Mouse (Mus musculus): Measurements from ENCODE around the gene Ddx47. TPM values are rescaled to one million over a fixed set of nuclear protein-coding genes. Genes with fewer than 3 reads are reported as not detected.

The Ddx47 gene
- polyA plus RNA-seq, 1 experiment from 2014 or later, result 126 TPM

DNA sequence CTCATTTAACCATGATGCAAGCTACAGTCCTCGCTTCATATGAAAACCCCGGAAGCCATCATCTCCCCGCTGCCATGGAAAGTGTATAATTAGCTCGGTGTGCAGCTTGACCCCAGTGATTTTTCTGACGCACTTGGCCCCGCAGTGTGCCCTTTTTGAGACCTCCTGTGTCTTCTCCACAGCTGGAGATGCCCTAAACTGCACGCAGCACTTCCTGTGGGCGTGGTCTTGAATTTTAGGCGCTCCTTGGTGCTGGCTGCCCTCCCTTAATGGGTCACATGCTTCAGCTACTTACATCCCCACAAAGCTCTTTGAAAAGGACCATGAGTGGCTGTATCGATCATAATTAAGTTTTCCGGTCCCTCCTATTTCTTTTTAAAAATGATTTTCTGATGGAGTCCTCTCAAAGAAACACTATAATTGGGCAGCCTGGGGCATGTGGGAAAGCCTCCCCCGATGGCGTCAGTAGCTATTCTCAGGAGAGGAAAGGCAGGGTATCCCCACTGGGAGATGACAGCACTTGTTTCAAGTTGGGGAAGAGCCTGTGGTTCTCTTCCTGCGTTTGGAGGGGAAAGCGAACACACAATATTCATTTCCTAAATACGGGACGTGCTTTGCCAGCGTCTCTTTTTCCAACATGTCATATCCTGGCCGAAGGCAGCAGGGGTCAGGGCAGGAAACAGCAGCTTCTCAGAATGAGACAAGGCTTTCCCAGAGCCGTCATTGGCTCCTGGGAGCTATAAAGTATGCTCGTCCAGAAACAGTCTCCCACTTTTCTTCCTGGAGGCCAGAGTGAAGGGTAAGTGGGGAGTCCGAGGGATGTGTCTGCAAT, 30.0 kb upstream of the Ddx47 start, which contains the start of gene Apold1:
Gene Apold1 (plus strand): TSS at position 488 of the 832 bp plus-strand sequence.
- Histone ChIP-seq H3K9ac (replicated peaks; ENCODE audit: low read length) (no peak within 1 kb of the TSS), H3K27me3 (ENCODE audit: insufficient read depth, low read length) (no peaks in the 10 kb centered on the region; the same call in 1 of the 2 replicates), H3K4me2 (replicated peaks; ENCODE audit: low read depth, low read length) (peak within 1 kb of the TSS; percentile 90), H3K9me3 (ENCODE audit: low read length) (no peaks in the 10 kb centered on the region), H3K27ac (ENCODE audit: low read length) (peak within 1 kb of the TSS; percentile 65), H3K4me3 (ENCODE audit: low read length) (peak within 1 kb of the TSS; percentile 3), H3K36me3 (ENCODE audit: insufficient read depth, low read length) (no peaks in the 10 kb centered on the region), H3K4me1 (ENCODE audit: insufficient read depth, low read length) (peaks cover 14% of the 10 kb centered on the region)
- WGBS, result 47% methylated on average over 22 of the region's 22 CpGs
- no peak for ATAC-seq (ENCODE audit: low FRiP score, low TSS enrichment)

DNA sequence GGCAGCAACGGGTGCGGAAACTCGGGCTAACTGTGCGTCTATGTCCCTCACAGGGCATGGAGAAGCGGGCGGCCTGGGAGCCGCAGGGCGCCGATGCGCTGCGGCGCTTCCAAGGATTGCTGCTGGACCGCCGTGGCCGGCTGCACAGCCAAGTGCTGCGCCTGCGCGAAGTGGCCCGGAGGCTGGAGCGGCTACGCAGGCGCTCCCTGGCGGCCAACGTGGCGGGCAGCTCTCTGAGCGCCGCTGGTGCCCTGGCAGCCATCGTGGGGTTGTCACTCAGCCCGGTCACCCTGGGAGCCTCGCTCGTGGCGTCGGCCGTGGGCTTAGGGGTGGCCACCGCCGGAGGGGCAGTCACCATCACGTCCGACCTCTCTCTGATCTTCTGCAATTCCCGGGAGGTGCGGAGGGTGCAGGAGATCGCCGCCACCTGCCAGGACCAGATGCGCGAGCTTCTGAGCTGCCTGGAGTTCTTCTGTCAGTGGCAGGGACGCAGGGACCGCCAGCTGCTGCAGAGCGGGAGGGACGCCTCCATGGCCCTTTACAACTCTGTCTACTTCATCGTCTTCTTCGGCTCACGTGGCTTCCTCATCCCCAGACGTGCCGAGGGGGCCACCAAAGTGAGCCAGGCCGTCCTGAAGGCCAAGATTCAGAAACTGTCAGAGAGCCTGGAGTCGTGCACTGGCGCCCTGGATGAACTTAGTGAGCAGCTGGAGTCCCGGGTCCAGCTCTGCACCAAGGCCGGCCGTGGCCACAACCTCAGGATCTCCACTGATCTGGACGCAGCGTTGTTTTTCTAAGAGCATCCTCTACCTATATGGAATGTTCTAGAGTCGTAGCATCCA, 27.7 kb upstream of the Ddx47 start:
- 2% methylated on average over 62 of the region's 62 CpGs for WGBS
- peak; percentile 94 for ATAC-seq (ENCODE audit: low FRiP score, low TSS enrichment)
- peak overlapping the region; percentile 79 for H3K27ac ChIP-seq (ENCODE audit: low read length)

DNA sequence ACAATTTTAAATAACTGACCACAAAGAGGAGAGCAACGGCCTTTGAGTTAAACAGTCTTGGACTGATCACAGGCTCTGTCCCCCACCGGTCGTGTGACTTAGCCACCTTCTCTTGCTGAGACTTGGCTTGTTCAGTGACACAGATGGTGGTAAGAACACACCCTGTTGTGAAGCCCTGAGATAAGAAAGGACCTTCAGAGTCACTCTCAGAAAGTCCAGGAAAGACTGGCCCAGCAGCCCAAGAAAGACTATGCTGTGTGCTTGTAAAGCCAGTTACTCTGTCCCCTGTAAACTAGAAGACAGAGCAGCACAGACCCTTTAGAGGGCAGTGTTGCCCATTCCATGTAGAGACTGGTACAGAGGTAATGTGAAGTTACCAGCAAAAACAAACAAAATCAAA, 26.7 kb upstream of the Ddx47 start:
- ATAC-seq (ENCODE audit: low FRiP score, low TSS enrichment), result no peak
- Histone ChIP-seq H3K27me3 (ENCODE audit: insufficient read depth, low read length) (no peaks in the 10 kb centered on the region; the same call in 1 of the 2 replicates), H3K9me3 (ENCODE audit: low read length) (no peaks in the 10 kb centered on the region), H3K4me2 (replicated peaks; ENCODE audit: low read depth, low read length) (peak overlapping the region; percentile 90; the same call in 1 of the 2 replicates), H3K27ac (ENCODE audit: low read length) (no peak overlapping the region), H3K4me1 (ENCODE audit: insufficient read depth, low read length) (peaks cover 14% of the 10 kb centered on the region), H3K36me3 (ENCODE audit: insufficient read depth, low read length) (no peaks in the 10 kb centered on the region), H3K4me3 (ENCODE audit: low read length) (0 out of 2 replicates have a peak overlapping the region, but pooled peaks have one; percentile 66), H3K9ac (replicated peaks; ENCODE audit: low read length) (no peak overlapping the region)
- WGBS, result 67% methylated on average over 3 of the region's 3 CpGs

More for the DNA sequence above, 27.7 kb upstream of the Ddx47 start:
- peaks cover 14% of the 10 kb centered on the region for H3K4me1 ChIP-seq (ENCODE audit: insufficient read depth, low read length)
- no peaks in the 10 kb centered on the region for H3K9me3 ChIP-seq (ENCODE audit: low read length)
- no peaks in the 10 kb centered on the region; the same call in 1 of the 2 replicates for H3K27me3 ChIP-seq (ENCODE audit: insufficient read depth, low read length)
- H3K4me3 ChIP-seq (ENCODE audit: low read length), result peak overlapping the region; percentile 66
- H3K9ac ChIP-seq (replicated peaks; ENCODE audit: low read length), result peak overlapping the region; percentile 74
- H3K4me2 ChIP-seq (replicated peaks; ENCODE audit: low read depth, low read length), result peak overlapping the region; percentile 90
- no peaks in the 10 kb centered on the region for H3K36me3 ChIP-seq (ENCODE audit: insufficient read depth, low read length)

DNA sequence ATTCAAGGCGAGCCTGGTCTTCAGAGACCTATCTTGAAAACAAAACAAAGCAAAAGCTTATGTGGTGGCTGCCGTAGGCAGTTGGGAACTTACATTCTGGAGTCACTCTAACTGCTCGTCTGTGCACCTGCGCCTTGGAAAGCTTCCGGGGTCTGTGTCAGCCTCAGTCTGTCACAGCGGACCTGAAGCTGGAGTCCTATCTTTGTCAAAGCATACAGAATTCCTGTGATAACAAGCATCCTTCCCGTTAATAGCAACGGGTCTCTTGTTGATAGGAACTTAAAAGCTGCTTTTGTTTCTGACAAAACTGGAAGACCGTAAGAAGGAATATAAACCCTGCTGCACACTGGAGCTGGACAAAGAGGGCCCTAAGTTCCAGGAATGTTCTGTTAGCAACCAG, 23.0 kb upstream of the Ddx47 start:
- H3K4me3 ChIP-seq (ENCODE audit: low read length), result no peak overlapping the region
- H3K36me3 ChIP-seq (ENCODE audit: insufficient read depth, low read length), result no peaks in the 10 kb centered on the region
- no peaks in the 10 kb centered on the region for H3K9me3 ChIP-seq (ENCODE audit: low read length)
- no peak overlapping the region for H3K4me2 ChIP-seq (replicated peaks; ENCODE audit: low read depth, low read length)
- WGBS, result 85% methylated on average over 9 of the region's 9 CpGs
- no peak overlapping the region for H3K27ac ChIP-seq (ENCODE audit: low read length)
- peaks cover 10% of the 10 kb centered on the region for H3K4me1 ChIP-seq (ENCODE audit: insufficient read depth, low read length)
- H3K9ac ChIP-seq (replicated peaks; ENCODE audit: low read length), result no peak overlapping the region
- no peak for ATAC-seq (ENCODE audit: low FRiP score, low TSS enrichment)
- no peaks in the 10 kb centered on the region; the same call in 1 of the 2 replicates for H3K27me3 ChIP-seq (ENCODE audit: insufficient read depth, low read length)

DNA sequence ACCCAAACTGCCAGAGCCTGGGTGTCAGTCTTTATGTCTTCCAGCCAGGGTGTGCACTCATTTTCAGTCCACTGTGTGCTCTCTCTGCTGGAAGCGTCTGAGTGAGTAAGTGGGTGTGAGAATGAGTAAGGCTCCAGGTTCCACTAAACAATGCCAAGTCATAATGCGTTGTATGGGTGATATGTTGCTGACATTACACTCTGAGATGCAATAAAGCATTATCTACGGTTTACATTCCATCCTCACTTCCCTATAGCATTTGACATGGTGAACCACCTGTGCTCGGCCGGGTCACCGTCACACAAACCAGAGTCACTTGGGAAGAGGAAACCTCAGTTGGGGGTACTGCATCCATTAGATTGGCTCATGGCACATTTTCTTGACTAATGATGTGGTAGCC, 20.7 kb upstream of the Ddx47 start:
- 90% methylated on average over 6 of the region's 6 CpGs for WGBS
- H3K36me3 ChIP-seq (ENCODE audit: insufficient read depth, low read length), result no peaks in the 10 kb centered on the region
- no peak for ATAC-seq (ENCODE audit: low FRiP score, low TSS enrichment)
- no peaks in the 10 kb centered on the region for H3K27me3 ChIP-seq (ENCODE audit: insufficient read depth, low read length)
- no peak overlapping the region for H3K9ac ChIP-seq (replicated peaks; ENCODE audit: low read length)
- no peak overlapping the region for H3K27ac ChIP-seq (ENCODE audit: low read length)
- no peaks in the 10 kb centered on the region for H3K9me3 ChIP-seq (ENCODE audit: low read length)
- H3K4me1 ChIP-seq (ENCODE audit: insufficient read depth, low read length), result peaks cover 5% of the 10 kb centered on the region; the same call in 1 of the 2 replicates
- H3K4me3 ChIP-seq (ENCODE audit: low read length), result no peak overlapping the region
- no peak overlapping the region for H3K4me2 ChIP-seq (replicated peaks; ENCODE audit: low read depth, low read length)

DNA sequence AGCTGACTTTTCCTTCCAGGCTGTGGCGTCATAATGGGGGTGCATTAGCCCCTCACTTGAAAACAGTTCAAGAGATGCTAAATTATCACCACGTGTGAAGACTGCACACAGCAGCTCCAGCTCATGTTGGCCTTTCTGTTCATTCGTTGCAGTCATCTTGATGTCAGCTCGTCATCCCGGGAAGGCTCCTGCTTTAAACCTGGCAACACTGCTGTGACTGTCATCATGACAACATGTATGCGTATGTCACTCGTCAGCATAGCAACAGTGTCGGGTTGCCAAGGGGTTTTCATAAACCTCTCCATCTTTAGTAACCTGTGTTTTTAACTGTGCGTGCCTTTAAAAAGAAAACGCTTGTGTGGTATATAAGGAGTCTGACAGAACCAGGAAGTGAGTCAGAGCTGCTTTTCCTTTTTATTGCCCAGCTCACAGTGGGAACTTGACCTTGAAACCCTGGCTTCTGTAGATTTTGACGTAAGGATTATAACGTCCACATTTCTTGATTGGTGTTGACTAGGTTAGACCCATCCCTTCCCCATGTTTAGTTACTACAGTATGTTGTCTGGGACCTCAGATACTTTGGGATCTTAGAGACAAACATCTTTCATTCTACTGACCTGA, 17.3 kb upstream of the Ddx47 start:
- no peak overlapping the region for H3K4me3 ChIP-seq (ENCODE audit: low read length)
- no peak overlapping the region for H3K9ac ChIP-seq (replicated peaks; ENCODE audit: low read length)
- H3K27ac ChIP-seq (ENCODE audit: low read length), result no peak overlapping the region
- H3K36me3 ChIP-seq (ENCODE audit: insufficient read depth, low read length), result no peaks in the 10 kb centered on the region
- H3K4me1 ChIP-seq (ENCODE audit: insufficient read depth, low read length), result peaks cover 5% of the 10 kb centered on the region; the same call in 1 of the 2 replicates
- H3K27me3 ChIP-seq (ENCODE audit: insufficient read depth, low read length), result no peaks in the 10 kb centered on the region
- H3K4me2 ChIP-seq (replicated peaks; ENCODE audit: low read depth, low read length), result no peak overlapping the region
- no peak for ATAC-seq (ENCODE audit: low FRiP score, low TSS enrichment)
- 59% methylated on average over 12 of the region's 12 CpGs for whole genome bisulfite sequencing
- no peaks in the 10 kb centered on the region for H3K9me3 ChIP-seq (ENCODE audit: low read length)

DNA sequence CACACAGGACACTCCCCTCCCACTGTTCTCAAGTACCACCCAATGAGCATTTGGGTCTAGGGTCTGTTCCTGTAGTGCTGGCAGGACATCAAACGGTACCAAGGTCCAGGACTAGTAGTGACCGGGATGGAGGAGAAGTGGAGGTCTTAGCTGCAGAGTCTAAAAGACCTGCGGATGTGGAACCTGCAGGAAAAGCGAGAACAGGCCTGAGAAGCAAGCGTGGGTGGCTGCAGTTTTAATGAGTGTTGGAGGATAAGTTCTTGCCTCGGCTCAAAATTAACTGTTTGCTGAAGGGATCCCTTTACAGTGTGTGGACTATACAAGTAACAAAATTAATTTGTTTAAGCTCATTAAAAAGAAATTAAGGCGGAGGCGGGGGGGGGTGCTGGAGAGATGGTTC, 16.4 kb upstream of the Ddx47 start:
- ATAC-seq (ENCODE audit: low FRiP score, low TSS enrichment), result no peak
- H3K27ac ChIP-seq (ENCODE audit: low read length), result no peak overlapping the region
- WGBS, result 47% methylated on average over 8 of the region's 8 CpGs
- no peaks in the 10 kb centered on the region for H3K27me3 ChIP-seq (ENCODE audit: insufficient read depth, low read length)
- H3K9ac ChIP-seq (replicated peaks; ENCODE audit: low read length), result no peak overlapping the region
- no peaks in the 10 kb centered on the region for H3K9me3 ChIP-seq (ENCODE audit: low read length)
- no peak overlapping the region for H3K4me3 ChIP-seq (ENCODE audit: low read length)
- H3K4me2 ChIP-seq (replicated peaks; ENCODE audit: low read depth, low read length), result no peak overlapping the region
- no peaks in the 10 kb centered on the region for H3K36me3 ChIP-seq (ENCODE audit: insufficient read depth, low read length)
- H3K4me1 ChIP-seq (ENCODE audit: insufficient read depth, low read length), result peaks cover 5% of the 10 kb centered on the region; the same call in 1 of the 2 replicates

DNA sequence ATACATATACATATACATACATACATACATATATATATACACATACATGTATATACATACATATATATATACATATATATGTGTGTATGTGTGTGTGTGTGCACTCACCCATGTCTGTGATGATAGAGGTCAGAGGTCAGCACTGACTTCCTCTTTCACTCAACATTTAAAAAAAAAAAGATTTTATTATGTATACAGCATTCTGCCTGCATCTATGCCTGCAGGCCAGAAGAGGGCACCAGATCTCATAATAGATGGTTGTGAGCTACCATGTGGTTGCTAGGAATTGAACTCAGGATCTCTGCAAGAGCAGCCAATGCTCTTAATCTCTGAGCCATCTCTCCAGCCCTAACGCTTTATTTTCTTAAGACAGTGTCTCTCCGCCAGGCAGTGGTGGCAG, 14.5 kb upstream of the Ddx47 start:
- H3K4me2 ChIP-seq (replicated peaks; ENCODE audit: low read depth, low read length), result no peak overlapping the region
- no peaks in the 10 kb centered on the region for H3K27me3 ChIP-seq (ENCODE audit: insufficient read depth, low read length)
- no peaks in the 10 kb centered on the region for H3K36me3 ChIP-seq (ENCODE audit: insufficient read depth, low read length)
- 96% methylated on average over 2 of the region's 2 CpGs for WGBS
- peaks cover 5% of the 10 kb centered on the region; the same call in 1 of the 2 replicates for H3K4me1 ChIP-seq (ENCODE audit: insufficient read depth, low read length)
- H3K9ac ChIP-seq (replicated peaks; ENCODE audit: low read length), result no peak overlapping the region
- H3K9me3 ChIP-seq (ENCODE audit: low read length), result no peaks in the 10 kb centered on the region
- ATAC-seq (ENCODE audit: low FRiP score, low TSS enrichment), result no peak
- H3K27ac ChIP-seq (ENCODE audit: low read length), result no peak overlapping the region
- H3K4me3 ChIP-seq (ENCODE audit: low read length), result no peak overlapping the region

DNA sequence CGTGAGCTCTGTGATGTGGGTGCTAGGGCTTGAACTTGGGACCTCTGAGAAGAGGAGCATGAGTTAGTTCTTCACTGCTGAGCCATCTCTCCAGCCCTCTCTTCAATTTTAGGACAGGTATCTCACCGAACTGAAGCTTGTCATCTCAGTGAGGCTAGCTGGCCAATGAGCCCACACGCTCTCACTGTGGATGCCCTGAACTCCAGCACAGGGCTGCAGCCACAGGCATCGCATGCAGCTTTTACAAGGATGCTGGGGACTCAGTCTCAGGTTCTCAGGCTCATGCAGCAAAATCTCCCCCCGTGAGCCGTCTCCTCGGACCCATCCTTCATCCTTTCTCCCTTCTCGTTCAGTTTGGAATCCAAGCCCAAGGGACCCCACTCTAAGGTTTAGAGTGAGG, 13.3 kb upstream of the Ddx47 start:
- Histone ChIP-seq H3K27ac (ENCODE audit: low read length) (no peak overlapping the region), H3K4me1 (ENCODE audit: insufficient read depth, low read length) (peaks cover 5% of the 10 kb centered on the region; the same call in 1 of the 2 replicates), H3K27me3 (ENCODE audit: insufficient read depth, low read length) (no peaks in the 10 kb centered on the region), H3K4me2 (replicated peaks; ENCODE audit: low read depth, low read length) (no peak overlapping the region), H3K9ac (replicated peaks; ENCODE audit: low read length) (no peak overlapping the region), H3K36me3 (ENCODE audit: insufficient read depth, low read length) (no peaks in the 10 kb centered on the region), H3K4me3 (ENCODE audit: low read length) (no peak overlapping the region), H3K9me3 (ENCODE audit: low read length) (no peaks in the 10 kb centered on the region)
- 66% methylated on average over 8 of the region's 8 CpGs for WGBS
- no peak for ATAC-seq (ENCODE audit: low FRiP score, low TSS enrichment)
